In genomic region chr9:9192716-9193115, GRCm38 (mm10) we compare ENCODE assay signal across 12 mouse cellular contexts.
"Had no signal": no experiment of that assay in that cellular context is flagged by ENCODE, and none has a peak within 500 bp of the region (broad histone marks: within the 10 kb centered on the region; RNA-seq: fewer than 3 reads in every experiment).

No protein-coding gene starts in this region.

- DNase-seq: kidney, adult 9 months; kidney, postnatal 14 days; kidney, postnatal 4 days; liver; lung, adult 18-20 months; lung, postnatal 10 days; lung, postnatal 36 days; right cerebral cortex, adult 18-20 months; right cerebral cortex, postnatal 14 days; right cerebral cortex, postnatal 4 days; spleen, adult 18-20 months; thymus, postnatal 25 days had no signal
